Mouse (Mus musculus) gastrocnemius, adult 18-20 months (tissue): ENCODE data around the gene Tacc2. TPM values are rescaled to one million over a fixed set of nuclear protein-coding genes. Genes with fewer than 3 reads are reported as not detected.
"Not testable (repeated sequence)": the region's sequence is repeated elsewhere in the genome, so short reads cannot be mapped to it uniquely, and the experiment has no call there.

Source experiments
- DNase-seq: peaks from one replicate; pipeline ENCODE4 v3.0.0; 2021; ENCODE audit warnings: low spot score
- total RNA-seq, 2 experiments: library from RNA; stranded (reverse); gene quantifications; 2 replicates each; pipeline ENCODE4 v1.2.3; 2021

Tacc2 gene
- total RNA-seq, 2 experiments from 2014 or later = 414 to 460 TPM

GRCm38 (mm10) chr7:130570472-130570871 is 6.8 kb upstream of the Tacc2 start:
- DNase-seq = no peak

DNA sequence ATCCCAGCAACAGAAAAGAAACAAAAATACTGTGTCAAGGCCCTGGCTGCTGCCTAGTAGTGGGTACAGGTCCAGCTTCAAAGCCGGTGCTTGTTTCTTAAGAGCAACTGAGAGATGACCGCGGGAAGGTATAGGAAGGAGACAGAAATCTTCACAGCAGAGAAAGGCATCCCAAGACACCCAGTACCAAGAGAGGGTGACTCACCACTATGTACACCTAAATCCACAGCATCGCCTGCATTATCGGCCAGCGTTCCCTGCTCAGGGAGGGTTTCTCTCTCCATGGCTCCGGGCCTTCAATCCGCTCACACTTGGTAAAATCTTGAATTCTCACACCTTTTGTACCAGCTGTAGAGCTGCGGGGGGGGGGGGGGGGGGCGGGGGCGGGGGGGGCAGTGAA is 4.4 kb upstream of the Tacc2 start, which contains the start of gene Nsmce4a:
TSS of gene Nsmce4a (minus strand) at position 298 of the 400 bp plus-strand sequence.
- no peak for DNase-seq

DNA sequence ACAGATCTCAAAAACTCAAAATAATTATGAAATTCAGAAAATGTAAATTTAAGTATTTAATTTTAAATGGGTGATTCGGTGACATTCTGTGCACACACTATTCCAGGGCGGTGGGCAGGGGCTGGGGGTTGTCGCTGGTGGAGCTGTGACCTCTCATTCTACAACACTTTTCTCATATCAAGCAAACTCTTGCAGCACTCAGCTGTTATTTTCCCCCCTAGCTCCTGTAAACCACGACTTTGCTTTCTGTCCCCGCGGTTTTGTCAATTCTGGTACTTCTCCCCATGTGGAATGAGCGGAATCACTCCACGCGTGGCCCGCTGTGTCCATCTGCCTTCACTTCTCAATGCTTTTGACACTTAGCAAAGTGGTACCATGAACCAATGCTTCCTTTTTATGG is 3.5 kb upstream of the Tacc2 start:
- DNase-seq = no peak

DNA sequence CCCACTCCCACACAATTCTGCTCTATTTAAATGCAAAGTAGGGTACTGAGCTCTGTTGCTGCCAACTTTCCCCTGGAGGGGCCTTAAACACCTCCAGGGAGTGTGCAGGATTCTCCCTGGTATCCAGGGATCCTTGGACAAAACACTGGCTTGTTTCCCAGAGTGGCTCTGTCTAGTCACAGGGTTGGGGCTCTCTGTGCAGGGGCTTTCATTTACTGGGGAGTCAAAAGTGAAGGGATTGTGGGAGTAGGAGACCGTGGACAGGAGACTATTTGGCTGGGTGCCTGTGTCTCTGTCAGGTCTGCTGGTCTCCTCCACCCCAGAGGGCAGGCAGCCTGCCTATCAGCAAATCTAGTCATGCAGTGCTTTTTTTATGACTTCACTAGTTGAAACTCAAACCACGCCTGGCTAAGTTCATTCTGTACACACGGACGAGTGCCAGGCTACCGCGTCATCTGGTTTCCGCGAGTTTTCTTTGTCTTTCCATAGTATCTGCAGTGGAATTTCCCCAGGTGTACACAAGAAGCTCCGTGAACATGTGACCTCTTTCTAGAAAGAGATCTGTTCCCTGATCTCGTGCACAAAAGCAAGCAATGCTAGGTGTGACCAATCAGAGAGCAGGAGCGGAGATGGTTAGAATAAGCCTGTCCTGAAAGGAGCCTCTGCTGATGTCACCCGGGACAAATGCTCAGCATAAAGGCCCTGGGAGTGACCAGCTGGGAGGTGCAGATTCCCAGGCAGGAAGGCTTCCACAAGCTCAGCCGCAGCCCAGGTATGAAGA is 2.8 kb upstream of the Tacc2 start:
- DNase-seq = no peak

GRCm38 (mm10) chr7:130576981-130577380 is 257 bp upstream of the Tacc2 start:
- no peak for DNase-seq

DNA sequence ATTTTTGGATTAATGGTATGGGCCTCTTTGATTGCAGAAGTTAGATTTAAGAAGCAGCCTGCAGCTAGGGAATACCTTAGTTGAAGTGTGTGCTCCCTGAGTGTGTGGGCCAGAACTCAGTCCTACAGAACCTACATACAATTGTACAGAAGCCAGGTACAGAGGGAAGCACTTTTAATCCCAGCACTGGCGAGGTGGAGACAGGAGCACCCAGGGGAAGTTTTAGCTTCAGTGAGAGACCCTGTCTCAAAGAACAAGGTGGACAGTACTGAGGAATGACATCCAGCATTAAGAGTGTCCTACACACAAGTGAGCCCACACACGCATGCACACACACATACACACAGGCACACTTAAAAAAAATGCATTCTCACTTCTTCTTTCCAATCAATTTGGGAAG is 828 bp downstream of the Tacc2 start:
- DNase-seq = no peak

GRCm38 (mm10) chr7:130578607-130579006 is 1.4 kb downstream of the Tacc2 start:
- no peak for DNase-seq

DNA sequence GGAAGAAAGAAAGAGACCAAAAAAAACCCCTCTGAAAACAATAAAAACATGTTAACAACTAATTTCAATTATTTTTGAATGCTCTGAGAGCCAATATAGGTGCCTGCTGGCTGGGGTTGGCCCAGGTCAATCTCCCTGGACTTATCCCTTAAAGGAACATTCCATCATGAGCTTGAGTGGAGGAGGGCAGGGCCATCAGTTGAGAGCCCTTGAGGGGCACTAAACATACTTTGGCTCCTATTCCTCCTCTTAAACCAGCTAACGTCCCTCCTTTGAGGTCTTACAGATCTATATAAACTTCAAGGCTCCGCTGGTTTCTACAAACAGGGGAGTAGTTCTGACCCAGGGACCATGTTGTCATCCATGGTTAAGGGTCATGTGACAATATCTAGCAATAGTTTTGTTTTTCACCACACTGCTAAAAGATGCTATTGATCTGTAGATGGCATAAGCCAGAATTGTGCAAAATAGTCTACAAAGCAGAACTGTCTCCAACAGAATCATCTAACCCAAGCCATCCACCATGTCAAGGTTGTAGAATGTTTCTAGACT is 9.4 kb downstream of the Tacc2 start:
- DNase-seq = no peak

- no peak for DNase-seq
Observed at GRCm38 (mm10) chr7:130590081-130590828, 13.0 kb downstream of the Tacc2 start.

- no peak for DNase-seq
Observed at GRCm38 (mm10) chr7:130590845-130591437, 13.7 kb downstream of the Tacc2 start.

DNA sequence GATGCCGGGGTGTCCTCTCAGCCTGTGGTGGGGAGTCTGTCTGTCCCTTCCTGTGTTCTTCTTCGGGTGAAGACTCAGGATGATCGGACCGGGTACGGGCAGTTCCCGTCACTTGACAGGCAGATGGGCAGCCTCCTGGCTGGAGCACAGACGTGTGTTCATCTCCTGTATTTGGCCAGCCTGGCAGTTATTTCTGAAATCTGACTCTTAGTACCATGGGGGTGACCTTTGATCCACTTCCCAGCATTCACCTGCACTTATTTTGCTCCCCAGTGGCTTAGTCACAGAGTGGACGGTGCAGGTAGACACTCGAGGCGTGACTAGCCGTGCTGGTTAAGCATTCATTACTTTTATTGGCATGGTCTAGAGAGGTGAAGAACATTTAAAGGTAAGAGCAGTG is 15.7 kb downstream of the Tacc2 start:
- DNase-seq = not testable (repeated sequence)

DNA sequence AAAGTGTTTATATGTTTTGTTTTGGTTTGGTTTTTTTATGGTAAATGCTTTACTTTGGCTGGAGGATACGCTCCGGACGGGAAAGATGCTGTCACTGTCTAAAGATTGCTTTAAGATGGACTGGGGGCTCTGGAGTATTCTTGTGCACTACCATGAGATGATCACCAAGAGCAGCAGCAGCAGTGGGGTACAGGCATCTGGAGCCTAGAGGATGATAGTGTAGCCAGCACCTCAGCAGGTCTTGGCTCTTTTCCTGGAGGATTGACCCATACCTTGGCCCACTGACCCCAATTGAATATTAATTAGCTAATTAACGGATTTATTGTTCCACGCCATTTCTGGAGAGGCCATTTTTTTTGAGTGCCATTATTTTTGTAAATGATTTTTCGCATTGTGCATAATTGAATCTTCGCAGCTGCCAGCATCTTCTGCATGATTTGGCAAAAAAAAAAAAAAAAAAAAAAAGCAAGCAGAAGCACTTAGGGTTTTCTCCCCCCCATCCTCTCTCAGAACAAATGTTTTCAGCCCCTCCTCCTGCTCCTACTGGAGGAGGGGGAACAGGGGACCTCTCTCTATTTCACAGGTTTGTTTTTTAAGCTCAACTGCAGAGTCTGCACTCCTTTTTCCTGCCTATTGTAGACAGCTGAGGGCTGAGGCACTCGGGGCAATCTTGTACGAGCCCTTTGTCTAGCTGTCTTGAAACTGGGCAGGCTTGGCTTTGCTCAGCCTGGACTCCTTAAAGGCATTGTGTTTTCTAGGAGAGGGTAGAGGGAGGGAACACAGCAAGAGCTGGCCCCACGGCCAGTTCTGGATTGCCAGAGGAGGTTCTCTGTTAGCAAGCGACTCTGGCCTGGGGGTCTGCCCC is 16.4 kb downstream of the Tacc2 start:
- DNase-seq = peak; percentile 33

GRCm38 (mm10) chr7:130596079-130596855 is 19.0 kb downstream of the Tacc2 start:
- peak; percentile 70 for DNase-seq

DNA sequence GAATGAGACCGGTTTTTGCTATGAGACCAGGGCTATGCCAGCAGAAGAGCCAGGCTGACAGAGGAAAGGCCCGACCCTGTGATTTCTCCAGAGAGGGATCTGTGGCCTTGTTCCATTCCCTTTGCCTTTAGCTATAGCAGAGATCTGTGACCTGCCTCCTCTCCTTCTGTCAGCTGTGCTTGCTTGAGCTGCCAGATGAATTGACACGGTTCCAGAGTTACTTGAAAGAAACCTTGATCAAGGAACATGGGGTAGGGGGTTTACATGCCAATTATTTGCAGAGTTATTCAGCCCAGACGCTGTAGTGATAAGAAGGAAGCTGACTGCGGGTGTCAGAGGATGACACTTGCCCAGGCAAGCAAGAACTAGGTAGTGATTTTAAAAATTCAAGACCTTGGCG is 20.3 kb downstream of the Tacc2 start:
- no peak for DNase-seq

- no peak for DNase-seq
Observed at GRCm38 (mm10) chr7:130600074-130600473, 22.8 kb downstream of the Tacc2 start.

- no peak for DNase-seq
Observed at GRCm38 (mm10) chr7:130600546-130600945, 23.3 kb downstream of the Tacc2 start.

GRCm38 (mm10) chr7:130602804-130603203 is 25.6 kb downstream of the Tacc2 start:
- no peak for DNase-seq

- no peak for DNase-seq
Observed at GRCm38 (mm10) chr7:130603556-130603955, 26.3 kb downstream of the Tacc2 start.

GRCm38 (mm10) chr7:130604390-130604789 is 27.2 kb downstream of the Tacc2 start:
- no peak for DNase-seq

GRCm38 (mm10) chr7:130605111-130605510 is 27.9 kb downstream of the Tacc2 start:
- no peak for DNase-seq
